Mouse (Mus musculus): ENCODE measurements around the gene Pianp. TPM values are rescaled to one million over a fixed set of nuclear protein-coding genes. Genes with fewer than 3 reads are reported as not detected.
A peak's percentile ranks its signal among the peaks of the same experiment; 100 is the strongest.

Pianp gene
- polyA plus RNA-seq (2014; fragmentation: Nextera tagmentation; extraction: Ambion mirVana): 1.1 and 1.9 TPM in 2 replicates

- Histone ChIP-seq H3K4me2 (ENCODE audit: low read depth, low read length) (peak within 1 kb of the TSS; percentile 99), H3K4me3 (ENCODE audit: low read depth, low read length) (peak within 1 kb of the TSS; percentile 60), H3K9ac (replicated peaks; ENCODE audit: low read length) (peak within 1 kb of the TSS; percentile 67), H3K36me3 (replicated peaks; ENCODE audit: control insufficient read depth, insufficient read depth, low read depth, low read length) (no peaks in the 10 kb centered on the region), H3K9me3 (replicated peaks; ENCODE audit: control insufficient read depth, low read length) (no peaks in the 10 kb centered on the region), H3K4me1 (ENCODE audit: control insufficient read depth, insufficient read depth, low read length) (peaks cover 9% of the 10 kb centered on the region; the same call in 1 of the 2 replicates), H3K27ac (replicated peaks; ENCODE audit: low read depth, low read length) (no peak within 1 kb of the TSS), H3K27me3 (ENCODE audit: control insufficient read depth, insufficient read depth, low read length) (peaks cover 55% of the 10 kb centered on the region)
- ATAC-seq (replicated peaks; ENCODE audit: insufficient number of reproducible peaks, low FRiP score, low TSS enrichment, low read depth): peak; percentile 55; the same call in 1 of the 2 replicates
- DNase-seq (ENCODE audit: low spot score): peak; percentile 81
- WGBS: under 1% methylated on average over 73 of the region's 78 CpGs
Observed at GRCm38 (mm10) chr6:124996551-124997501, at the start of gene Pianp. Gene Pianp, plus strand, starts transcription at chr6:124996694.

DNA sequence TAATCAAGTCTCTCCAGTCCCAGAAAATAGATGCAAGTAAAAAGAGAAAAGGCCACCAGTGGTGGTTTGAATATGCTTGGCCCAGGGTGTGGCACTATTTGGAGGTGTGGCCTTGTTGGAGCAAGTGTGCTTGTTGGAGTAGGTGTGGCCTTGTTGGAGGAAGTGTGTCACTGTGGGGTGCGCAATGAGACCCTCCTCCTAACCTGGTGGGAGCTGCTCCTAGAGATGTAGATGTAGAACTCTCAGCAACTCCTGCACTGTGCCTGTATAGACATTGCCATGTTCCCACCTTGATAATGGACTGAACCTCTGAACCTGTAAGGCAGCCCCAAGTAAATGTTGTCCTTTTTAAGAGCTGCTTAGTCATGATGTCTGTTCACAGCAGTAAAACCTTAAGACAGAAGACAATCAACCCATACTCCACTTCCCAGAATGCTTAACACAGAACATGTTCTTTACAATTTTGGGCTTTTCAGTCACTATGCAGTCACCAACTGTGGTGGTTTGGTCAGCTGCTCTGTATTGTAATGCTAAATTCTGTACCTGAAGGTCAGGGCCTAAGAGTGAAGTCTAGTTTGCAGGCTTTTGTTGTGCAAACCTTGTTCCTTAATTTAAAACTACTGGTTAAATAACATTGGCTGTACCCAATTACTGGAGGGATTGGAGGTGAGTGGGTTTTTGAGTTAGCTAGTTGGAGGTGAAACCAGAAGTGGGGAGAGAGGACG is 42.3 kb upstream of the Pianp start:
- H3K36me3 ChIP-seq (replicated peaks; ENCODE audit: control insufficient read depth, insufficient read depth, low read depth, low read length): peaks cover 4% of the 10 kb centered on the region

DNA sequence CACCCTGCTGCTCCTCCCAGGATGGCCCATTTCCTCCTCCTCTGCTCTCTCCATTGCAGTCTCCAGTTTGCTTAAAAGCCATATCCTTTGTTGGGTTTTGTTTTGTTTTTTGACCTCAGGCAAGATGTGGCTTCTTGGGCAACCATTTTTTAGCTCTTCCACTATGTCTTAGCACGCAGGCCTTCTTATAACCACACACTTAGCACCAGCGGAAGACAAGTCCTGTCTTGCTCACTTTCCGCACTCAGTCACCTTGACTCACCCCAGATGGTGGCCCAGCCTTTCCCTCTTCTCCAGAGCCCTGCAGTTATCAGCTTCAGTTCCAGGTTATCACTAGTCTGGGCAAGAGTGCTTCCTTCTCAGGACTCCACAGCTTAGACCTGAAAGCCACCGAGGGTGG is 41.3 kb upstream of the Pianp start:
- Histone ChIP-seq H3K4me2 (ENCODE audit: low read depth, low read length) (no peak overlapping the region), H3K9me3 (replicated peaks; ENCODE audit: control insufficient read depth, low read length) (no peaks in the 10 kb centered on the region), H3K4me1 (ENCODE audit: control insufficient read depth, insufficient read depth, low read length) (no peaks in the 10 kb centered on the region), H3K27me3 (ENCODE audit: control insufficient read depth, insufficient read depth, low read length) (no peaks in the 10 kb centered on the region), H3K9ac (replicated peaks; ENCODE audit: low read length) (no peak overlapping the region), H3K4me3 (ENCODE audit: low read depth, low read length) (no peak overlapping the region), H3K27ac (replicated peaks; ENCODE audit: low read depth, low read length) (no peak overlapping the region), H3K36me3 (replicated peaks; ENCODE audit: control insufficient read depth, insufficient read depth, low read depth, low read length) (peaks cover 4% of the 10 kb centered on the region)
- whole genome bisulfite sequencing: 90% methylated on average over 4 of the region's 4 CpGs
- no peak for ATAC-seq (replicated peaks; ENCODE audit: insufficient number of reproducible peaks, low FRiP score, low TSS enrichment, low read depth)
- no peak for DNase-seq (ENCODE audit: low spot score)

More for the DNA sequence above, 42.3 kb upstream of the Pianp start:
- 93% methylated on average over 2 of the region's 2 CpGs for WGBS
- ATAC-seq (replicated peaks; ENCODE audit: insufficient number of reproducible peaks, low FRiP score, low TSS enrichment, low read depth) (no peak), DNase-seq (ENCODE audit: low spot score) (no peak)
- no peak overlapping the region for H3K4me2 ChIP-seq (ENCODE audit: low read depth, low read length)
- no peak overlapping the region for H3K9ac ChIP-seq (replicated peaks; ENCODE audit: low read length)
- no peak overlapping the region for H3K4me3 ChIP-seq (ENCODE audit: low read depth, low read length)
- H3K4me1 ChIP-seq (ENCODE audit: control insufficient read depth, insufficient read depth, low read length): no peaks in the 10 kb centered on the region
- no peak overlapping the region for H3K27ac ChIP-seq (replicated peaks; ENCODE audit: low read depth, low read length)
- H3K9me3 ChIP-seq (replicated peaks; ENCODE audit: control insufficient read depth, low read length): no peaks in the 10 kb centered on the region
- no peaks in the 10 kb centered on the region for H3K27me3 ChIP-seq (ENCODE audit: control insufficient read depth, insufficient read depth, low read length)

- WGBS: 93% methylated on average over 3 of the region's 3 CpGs
- Histone ChIP-seq H3K4me1 (ENCODE audit: control insufficient read depth, insufficient read depth, low read length) (no peaks in the 10 kb centered on the region), H3K36me3 (replicated peaks; ENCODE audit: control insufficient read depth, insufficient read depth, low read depth, low read length) (peaks cover 4% of the 10 kb centered on the region), H3K27ac (replicated peaks; ENCODE audit: low read depth, low read length) (no peak overlapping the region), H3K9me3 (replicated peaks; ENCODE audit: control insufficient read depth, low read length) (no peaks in the 10 kb centered on the region), H3K4me2 (ENCODE audit: low read depth, low read length) (no peak overlapping the region), H3K27me3 (ENCODE audit: control insufficient read depth, insufficient read depth, low read length) (no peaks in the 10 kb centered on the region), H3K9ac (replicated peaks; ENCODE audit: low read length) (no peak overlapping the region), H3K4me3 (ENCODE audit: low read depth, low read length) (no peak overlapping the region)
- ATAC-seq (replicated peaks; ENCODE audit: insufficient number of reproducible peaks, low FRiP score, low TSS enrichment, low read depth) (no peak), DNase-seq (ENCODE audit: low spot score) (no peak)
Observed at GRCm38 (mm10) chr6:124958127-124958526, 38.4 kb upstream of the Pianp start.

DNA sequence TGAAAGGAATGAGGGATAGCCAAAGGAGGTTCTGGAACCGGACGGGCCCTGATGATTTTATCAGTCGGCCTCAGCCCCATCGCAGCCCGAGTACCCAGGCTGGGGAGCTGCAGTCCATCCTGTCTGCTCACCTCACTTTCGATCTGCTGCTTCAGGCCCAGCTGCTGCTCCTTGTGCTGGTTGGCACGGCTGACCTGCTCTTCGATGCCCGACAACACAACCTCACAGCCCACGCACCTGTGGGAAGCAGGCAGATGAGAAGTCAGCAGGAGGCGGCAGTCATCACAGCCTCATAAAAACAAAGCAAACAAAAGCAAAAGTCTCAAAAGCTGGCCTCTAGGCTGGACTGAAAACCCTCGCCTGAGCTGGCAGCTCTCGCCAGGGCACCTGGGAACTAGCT is 36.5 kb upstream of the Pianp start:
- Histone ChIP-seq H3K27me3 (ENCODE audit: control insufficient read depth, insufficient read depth, low read length) (no peaks in the 10 kb centered on the region), H3K27ac (replicated peaks; ENCODE audit: low read depth, low read length) (no peak overlapping the region), H3K4me3 (ENCODE audit: low read depth, low read length) (no peak overlapping the region), H3K9me3 (replicated peaks; ENCODE audit: control insufficient read depth, low read length) (no peaks in the 10 kb centered on the region), H3K36me3 (replicated peaks; ENCODE audit: control insufficient read depth, insufficient read depth, low read depth, low read length) (peaks cover 4% of the 10 kb centered on the region), H3K9ac (replicated peaks; ENCODE audit: low read length) (no peak overlapping the region), H3K4me1 (ENCODE audit: control insufficient read depth, insufficient read depth, low read length) (no peaks in the 10 kb centered on the region), H3K4me2 (ENCODE audit: low read depth, low read length) (no peak overlapping the region)
- no peak for ATAC-seq (replicated peaks; ENCODE audit: insufficient number of reproducible peaks, low FRiP score, low TSS enrichment, low read depth)
- no peak for DNase-seq (ENCODE audit: low spot score)
- 93% methylated on average over 13 of the region's 13 CpGs for WGBS

DNA sequence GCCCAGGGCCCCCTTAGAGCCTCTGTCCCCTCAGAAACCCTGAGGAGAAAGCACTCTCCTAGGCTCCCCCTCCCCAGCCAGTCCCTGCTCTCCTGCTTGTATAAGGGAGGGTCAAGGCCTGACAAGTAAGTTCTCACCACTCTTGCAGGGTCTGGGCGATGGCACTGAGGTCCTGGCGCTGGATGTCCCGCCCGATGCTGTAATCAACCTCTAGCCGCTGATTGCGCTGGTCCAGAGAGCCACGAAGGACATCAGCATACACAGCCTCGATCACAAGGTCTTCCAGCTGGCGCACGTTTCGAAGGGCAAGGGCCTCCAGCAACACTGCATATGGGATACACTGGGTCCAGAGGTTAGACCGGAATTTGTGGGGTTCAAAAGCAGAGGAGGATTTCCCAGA is 35.5 kb upstream of the Pianp start:
- no peak overlapping the region for H3K4me2 ChIP-seq (ENCODE audit: low read depth, low read length)
- ATAC-seq (replicated peaks; ENCODE audit: insufficient number of reproducible peaks, low FRiP score, low TSS enrichment, low read depth) (no peak), DNase-seq (ENCODE audit: low spot score) (no peak)
- no peaks in the 10 kb centered on the region for H3K4me1 ChIP-seq (ENCODE audit: control insufficient read depth, insufficient read depth, low read length)
- no peak overlapping the region for H3K27ac ChIP-seq (replicated peaks; ENCODE audit: low read depth, low read length)
- no peaks in the 10 kb centered on the region for H3K9me3 ChIP-seq (replicated peaks; ENCODE audit: control insufficient read depth, low read length)
- H3K4me3 ChIP-seq (ENCODE audit: low read depth, low read length): no peak overlapping the region
- H3K9ac ChIP-seq (replicated peaks; ENCODE audit: low read length): no peak overlapping the region
- peaks cover 4% of the 10 kb centered on the region for H3K36me3 ChIP-seq (replicated peaks; ENCODE audit: control insufficient read depth, insufficient read depth, low read depth, low read length)
- no peaks in the 10 kb centered on the region for H3K27me3 ChIP-seq (ENCODE audit: control insufficient read depth, insufficient read depth, low read length)
- WGBS: 90% methylated on average over 12 of the region's 12 CpGs

- Histone ChIP-seq H3K9me3 (replicated peaks; ENCODE audit: control insufficient read depth, low read length) (no peaks in the 10 kb centered on the region), H3K4me1 (ENCODE audit: control insufficient read depth, insufficient read depth, low read length) (no peaks in the 10 kb centered on the region), H3K36me3 (replicated peaks; ENCODE audit: control insufficient read depth, insufficient read depth, low read depth, low read length) (no peaks in the 10 kb centered on the region), H3K27me3 (ENCODE audit: control insufficient read depth, insufficient read depth, low read length) (no peaks in the 10 kb centered on the region), H3K27ac (replicated peaks; ENCODE audit: low read depth, low read length) (no peak overlapping the region), H3K9ac (replicated peaks; ENCODE audit: low read length) (peak overlapping the region; percentile 91), H3K4me2 (ENCODE audit: low read depth, low read length) (peak overlapping the region; percentile 92), H3K4me3 (ENCODE audit: low read depth, low read length) (peak overlapping the region; percentile 71)
- DNase-seq (ENCODE audit: low spot score) (no peak), ATAC-seq (replicated peaks; ENCODE audit: insufficient number of reproducible peaks, low FRiP score, low TSS enrichment, low read depth) (peak; percentile 30; the same call in 1 of the 2 replicates)
- WGBS: 46% methylated on average over 16 of the region's 16 CpGs
Observed at GRCm38 (mm10) chr6:124964638-124965037, 31.9 kb upstream of the Pianp start.
